Comparison of ENCODE assay signal across 9 mouse cellular contexts in genomic region chr2:105408511-105408910, GRCm38 (mm10). TPM values are rescaled to one million over a fixed set of nuclear protein-coding genes. Genes with fewer than 3 reads are reported as not detected.
DNase-seq lines count a peak whose midpoint lies in the region; ATAC-seq lines count a peak whose summit lies in the region.
"Had no signal": no experiment of that assay in that cellular context is flagged by ENCODE, and none has a peak within 500 bp of the region (broad histone marks: within the 10 kb centered on the region; RNA-seq: fewer than 3 reads in every experiment).

No protein-coding gene starts in this region.

- H3K36me3 ChIP-seq in midbrain, embryonic 16.5 days (ENCODE audit: control insufficient read depth, insufficient read depth, low read length): no peaks in the 10 kb centered on the region
- no peaks in the 10 kb centered on the region for H3K36me3 ChIP-seq in midbrain, embryonic 13.5 days

- no peak overlapping the region for H3K4me3 ChIP-seq in midbrain, embryonic 16.5 days (ENCODE audit: low read depth, low read length)
- H3K4me3 ChIP-seq in midbrain, embryonic 13.5 days (replicated peaks): no peak overlapping the region

- no peak overlapping the region for H3K27ac ChIP-seq in midbrain, embryonic 16.5 days (ENCODE audit: low read length)
- no peak overlapping the region for H3K27ac ChIP-seq in midbrain, embryonic 13.5 days

- 63% methylated on average over 4 of the region's 4 CpGs for WGBS in midbrain, embryonic 16.5 days
- 73% methylated on average over 4 of the region's 4 CpGs for WGBS in midbrain, embryonic 13.5 days

- H3K9ac ChIP-seq in midbrain, embryonic 16.5 days (ENCODE audit: low read depth, low read length): no peak overlapping the region
- H3K9ac ChIP-seq in midbrain, embryonic 13.5 days (replicated peaks): no peak overlapping the region

- intact Hi-C loops in gastrocnemius, postnatal 36 days (cut with DNase I): no loop called here

- H3K4me1 ChIP-seq in midbrain, embryonic 16.5 days (ENCODE audit: control insufficient read depth, insufficient read depth, low read length): no peaks in the 10 kb centered on the region
- no peaks in the 10 kb centered on the region for H3K4me1 ChIP-seq in midbrain, embryonic 13.5 days (replicated peaks)

- peak; percentile 37 to 63 for DNase-seq in cerebellum, postnatal 25 days
- DNase-seq in cerebellum, adult 18-20 months: no peak
- peak; percentile 43 to 49 for DNase-seq in gastrocnemius, postnatal 36 days
- DNase-seq in lung, postnatal 14 days: peak; percentile 40
- no peak for DNase-seq in MN1 (ENCODE audit: low spot score)
- no peak for DNase-seq in retina, embryonic 14.5 days (ENCODE audit: low spot score)

- no peaks in the 10 kb centered on the region for H3K9me3 ChIP-seq in midbrain, embryonic 16.5 days (replicated peaks; ENCODE audit: control insufficient read depth, low read length, poor library complexity, severe bottlenecking)
- no peaks in the 10 kb centered on the region for H3K9me3 ChIP-seq in midbrain, embryonic 13.5 days

- no peak overlapping the region for H3K4me2 ChIP-seq in midbrain, embryonic 16.5 days (ENCODE audit: low read length)
- no peak overlapping the region for H3K4me2 ChIP-seq in midbrain, embryonic 13.5 days (replicated peaks)

- 0 out of 2 replicates have a peak, but pooled peaks have one; percentile 58 for ATAC-seq in midbrain, embryonic 16.5 days
- ATAC-seq in midbrain, embryonic 13.5 days: no peak
- ATAC-seq: forebrain, embryonic 16.5 days had no signal

- H3K27me3 ChIP-seq in midbrain, embryonic 16.5 days (ENCODE audit: control insufficient read depth, insufficient read depth, low read depth, low read length): no peaks in the 10 kb centered on the region
- peaks cover 3% of the 10 kb centered on the region; the same call in 1 of the 2 replicates for H3K27me3 ChIP-seq in midbrain, embryonic 13.5 days

RNA-seq across cellular contexts. Expression of gene Rcn1, which starts 9.4 kb away (rescaled TPM):
- polyA plus RNA-seq in midbrain, embryonic 16.5 days (2015; fragmentation: Nextera tagmentation; extraction: Ambion mirVana): 63.8 and 65.7 TPM in 2 replicates
- 49.4 and 54.8 TPM in 2 replicates for polyA plus RNA-seq in midbrain, embryonic 13.5 days (2015; fragmentation: Nextera tagmentation; extraction: Ambion mirVana)
- total RNA-seq in gastrocnemius, postnatal 36 days (2021): 1 to 10 TPM; 8.6 to 9.4 TPM

Comparison
In these comparisons a context has a peak if more than half of its experiments do, and no peak if none do; other contexts are left out.
1. DNase-seq: peak in cerebellum, postnatal 25 days (2 of 2), gastrocnemius, postnatal 36 days (2 of 2) and lung, postnatal 14 days (single experiment); none in cerebellum, adult 18-20 months (0 of 2), MN1 (single experiment) and retina, embryonic 14.5 days (single experiment).